Mouse (Mus musculus) bone marrow macrophage, adult 2 months (primary cell): ENCODE data around the gene Pacs2. TPM values are rescaled to one million over a fixed set of nuclear protein-coding genes. Genes with fewer than 3 reads are reported as not detected.

Source experiments
- H3K27ac ChIP-seq: 2 replicates; pipeline ENCODE4 v1.5.1; 2012; ENCODE audit warnings: low read depth, low read length; ENCODE audit not compliant: insufficient read depth
- H3K4me1 ChIP-seq: 2 replicates; pipeline ENCODE4 v1.6.1; 2012; ENCODE audit warnings: low read length; ENCODE audit not compliant: control insufficient read depth, insufficient read depth
- H3K4me3 ChIP-seq: 2 replicates; pipeline ENCODE4 v1.5.1; 2012; ENCODE audit warnings: mild to moderate bottlenecking, low read length, moderate library complexity; ENCODE audit not compliant: insufficient read depth
- CTCF ChIP-seq: IDR thresholded peaks from 2 replicates; pipeline ENCODE4 v1.5.1; 2012; ENCODE audit warnings: low read depth, mild to moderate bottlenecking, low read length, moderate library complexity
- POLR2A ChIP-seq: IDR thresholded peaks from 2 replicates; pipeline ENCODE4 v1.6.1; 2012; ENCODE audit warnings: mild to moderate bottlenecking, low read depth, low read length, borderline replicate concordance
- polyA plus RNA-seq: library from polyadenylated mRNA; stranded (reverse); fragments of >200 nt; gene quantifications from 2 replicates; pipeline ENCODE4 v1.2.4, GENCODE M21; 2012; ENCODE audit not compliant: missing spikeins, insufficient read depth, insufficient read length

Gene Pacs2
- polyA plus RNA-seq, 1 experiment = 62.2 TPM

GRCm38 (mm10) chr12:113109801-113110200, 95.5 kb downstream of the Pacs2 start:
- Histone ChIP-seq H3K27ac (no peak overlapping the region), H3K4me1 (peaks cover 2% of the 10 kb centered on the region; the same call in 1 of the 2 replicates), H3K4me3 (no peak overlapping the region)
- no peak for TF ChIP-seq CTCF
- no peak for TF ChIP-seq POLR2A

- TF ChIP-seq CTCF (no peak), POLR2A (no peak)
- no peaks in the 10 kb centered on the region for H3K4me1 ChIP-seq
Observed at GRCm38 (mm10) chr12:113114141-113114540, 99.8 kb downstream of the Pacs2 start.

DNA sequence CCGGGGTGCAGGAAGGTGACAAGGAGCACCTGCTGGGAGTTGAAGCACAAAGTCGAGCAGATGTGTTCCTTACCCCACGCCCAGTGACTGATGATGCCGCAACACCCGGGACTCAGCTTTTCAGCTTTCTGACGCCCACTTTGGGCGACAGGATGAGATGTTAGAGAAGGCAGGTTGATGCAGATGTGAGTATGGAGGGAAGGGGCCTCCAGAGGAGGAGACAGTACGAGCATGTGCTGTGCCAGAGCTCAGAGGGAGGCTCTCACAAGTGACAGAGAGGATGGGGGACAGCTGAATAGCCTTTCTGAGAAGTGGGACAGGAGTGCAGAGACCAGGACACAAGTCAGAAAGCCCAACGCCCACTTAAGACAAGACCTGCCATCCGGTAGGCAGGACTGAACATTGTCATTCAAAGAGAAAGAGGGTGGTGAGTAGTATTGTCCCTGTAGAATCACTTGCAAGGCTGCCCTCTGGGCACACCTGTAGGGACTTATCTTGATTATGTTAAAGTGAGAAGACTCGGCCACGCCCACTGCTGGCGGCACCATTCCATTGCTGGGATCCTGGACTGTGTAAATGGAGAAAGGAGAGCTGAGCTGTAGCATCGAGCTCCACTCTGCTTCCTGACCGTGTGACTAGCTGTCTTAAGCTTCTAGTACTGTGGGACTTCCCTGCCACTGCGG, 100.7 kb downstream of the Pacs2 start:
- Histone ChIP-seq H3K4me1 (no peaks in the 10 kb centered on the region), H3K4me3 (no peak overlapping the region), H3K27ac (no peak overlapping the region)
- TF ChIP-seq CTCF (no peak), POLR2A (no peak)

More at GRCm38 (mm10) chr12:113114141-113114540, 99.8 kb downstream of the Pacs2 start:
- Histone ChIP-seq H3K4me3 (no peak overlapping the region), H3K27ac (no peak overlapping the region)

DNA sequence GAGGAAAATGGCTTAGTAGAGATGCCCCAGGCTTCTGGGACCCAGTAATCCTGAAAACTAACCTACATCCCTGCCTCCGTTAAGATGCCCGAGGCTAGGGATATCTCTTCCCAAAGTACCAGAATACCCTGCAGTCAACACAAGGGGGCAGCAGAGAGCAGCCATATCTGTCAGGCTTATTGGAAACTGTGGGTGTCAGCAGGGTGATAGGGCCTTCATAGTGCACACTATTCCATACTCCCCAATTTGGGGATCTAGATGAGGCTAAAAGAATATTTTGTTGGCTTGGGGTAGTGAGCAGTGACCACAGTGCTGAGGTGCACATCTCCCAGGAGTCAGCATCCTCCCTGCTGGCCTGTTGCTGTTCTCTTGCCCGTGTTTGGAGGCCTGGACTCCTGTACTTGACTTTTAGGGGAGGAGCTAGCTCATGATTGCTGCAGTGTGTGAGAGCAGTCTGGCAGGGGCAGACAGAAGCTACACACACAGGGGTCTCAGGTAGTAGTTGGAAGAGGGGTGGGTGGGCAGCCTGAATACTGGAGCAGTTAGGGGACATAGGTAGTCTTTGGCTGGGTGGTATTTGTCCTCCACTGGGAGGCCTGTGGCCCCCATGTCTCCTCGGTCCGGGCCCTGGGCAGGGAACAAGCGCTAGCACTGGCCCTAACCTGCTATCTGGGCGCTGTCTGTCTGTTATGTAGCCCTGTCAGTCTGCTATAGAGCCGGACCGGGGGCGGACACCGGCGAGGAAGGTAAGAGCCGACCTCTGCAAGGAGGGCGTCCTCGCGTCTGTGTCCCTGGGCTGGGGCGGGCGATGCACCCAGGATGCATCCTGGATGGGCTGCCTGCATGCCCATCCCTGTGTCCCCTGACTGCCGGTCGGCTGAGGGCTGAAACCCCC, 105.5 kb downstream of the Pacs2 start:
- H3K27ac ChIP-seq = no peak overlapping the region
- peaks cover 8% of the 10 kb centered on the region for H3K4me1 ChIP-seq
- no peak for TF ChIP-seq POLR2A
- TF ChIP-seq CTCF = peak; percentile 64; the same call in 1 of the 2 replicates
- no peak overlapping the region for H3K4me3 ChIP-seq

Other genes starting within 250 kb of the Pacs2 start
- 27.3 TPM in 2 replicates for gene Ahnak2, start 211.9 kb upstream of the Pacs2 start, polyA plus RNA-seq
- 2.0 and 2.1 TPM in 2 replicates for gene Clba1, start 205.6 kb upstream of the Pacs2 start, polyA plus RNA-seq
- 26.2 and 28.0 TPM in 2 replicates for gene Cdca4, start 185.1 kb upstream of the Pacs2 start, polyA plus RNA-seq
- gene Gpr132, start 146.3 kb upstream of the Pacs2 start, polyA plus RNA-seq = 42.1 and 44.3 TPM in 2 replicates
- gene Jag2, start 84.7 kb upstream of the Pacs2 start, polyA plus RNA-seq = 2.8 and 3.2 TPM in 2 replicates
- gene Nudt14, start 72.4 kb upstream of the Pacs2 start, polyA plus RNA-seq = 31.4 and 32.1 TPM in 2 replicates
- 9.0 and 9.9 TPM in 2 replicates for gene Btbd6, start 38.0 kb upstream of the Pacs2 start, polyA plus RNA-seq
- gene Brf1, start 13.8 kb upstream of the Pacs2 start, polyA plus RNA-seq = 42.1 and 49.9 TPM in 2 replicates
- not detected in 2 replicates for gene Tex22, start 60.0 kb downstream of the Pacs2 start, polyA plus RNA-seq
- 38.9 and 43.0 TPM in 2 replicates for gene Mta1, start 83.8 kb downstream of the Pacs2 start, polyA plus RNA-seq
- gene Crip2, start 125.7 kb downstream of the Pacs2 start, polyA plus RNA-seq = 1.1 and 2.3 TPM in 2 replicates
- 582 and 589 TPM in 2 replicates for gene Crip1, start 131.8 kb downstream of the Pacs2 start, polyA plus RNA-seq
- 7.1 and 8.7 TPM in 2 replicates for gene Tedc1, start 141.9 kb downstream of the Pacs2 start, polyA plus RNA-seq
- gene Tmem121, start 171.4 kb downstream of the Pacs2 start, polyA plus RNA-seq = not detected in 2 replicates